Mouse (Mus musculus): ENCODE results near the gene Ccng2. TPM values are rescaled to one million over a fixed set of nuclear protein-coding genes. Genes with fewer than 3 reads are reported as not detected.
A peak's percentile ranks its signal among the peaks of the same experiment; 100 is the strongest.

Gene Ccng2
- polyA plus RNA-seq, 1 experiment: 6.3 TPM

- H3K36me3 ChIP-seq (ENCODE audit: control insufficient read depth, insufficient read depth): no peaks in the 10 kb centered on the region
- H3K79me3 ChIP-seq (ENCODE audit: low read depth): no peaks in the 10 kb centered on the region
- H3K27me3 ChIP-seq (ENCODE audit: control insufficient read depth, insufficient read depth, insufficient read length): no peaks in the 10 kb centered on the region
- H3K4me3 ChIP-seq (ENCODE audit: insufficient read depth, poor library complexity, severe bottlenecking): no peak overlapping the region
- no peak overlapping the region for H3ac ChIP-seq (ENCODE audit: control insufficient read depth, insufficient read length, low read depth)
- no peaks in the 10 kb centered on the region for H3K79me2 ChIP-seq (ENCODE audit: control insufficient read depth, insufficient read depth)
- TF ChIP-seq MYOG (IDR thresholded peaks at IDR 0.05; ENCODE audit: control insufficient read depth, extremely low read depth, insufficient read length) (no peak), USF1 (IDR thresholded peaks at IDR 0.05; ENCODE audit: low read depth) (no peak), CEBPB (IDR thresholded peaks at IDR 0.05; ENCODE audit: low read depth) (no peak), MYOD1 (IDR thresholded peaks at IDR 0.05; ENCODE audit: control insufficient read depth, insufficient read length, low read depth) (no peak), MAX (IDR thresholded peaks at IDR 0.05) (no peak), FOSL1 (IDR thresholded peaks at IDR 0.05; ENCODE audit: insufficient read depth, low read length, poor library complexity, severe bottlenecking) (no peak), CTCF (IDR thresholded peaks at IDR 0.05; ENCODE audit: control insufficient read depth, insufficient read depth, insufficient read length) (no peak)
Measured at GRCm38 (mm10) chr5:93263396-93264075, 3.5 kb upstream of the Ccng2 start.

DNA sequence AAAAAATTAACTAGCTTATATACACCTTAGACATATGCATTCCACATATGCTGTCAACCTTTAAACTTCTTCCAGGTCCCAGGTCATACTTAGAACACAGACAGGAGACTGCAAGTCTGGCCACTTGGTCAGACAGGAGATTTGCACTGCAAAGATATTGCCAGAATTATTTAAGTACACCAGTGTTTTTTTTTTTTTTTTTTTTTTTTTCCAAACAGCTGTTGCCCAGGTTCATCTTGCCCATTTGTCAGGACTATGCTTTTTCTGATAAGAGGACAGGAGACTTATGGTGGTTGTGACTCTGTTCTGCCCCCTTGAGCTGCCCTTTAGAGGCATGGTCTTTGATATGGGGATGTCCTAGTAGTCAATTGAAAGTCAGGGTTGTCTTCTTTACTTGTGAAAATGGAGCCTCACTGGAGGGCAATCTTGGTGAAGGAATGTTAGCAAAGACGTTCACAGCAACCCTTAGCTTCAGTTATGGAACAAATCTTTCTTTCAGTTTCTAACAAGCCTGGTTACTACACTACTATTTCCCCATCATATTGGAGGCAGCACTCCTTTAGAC lies 2.8 kb upstream of the Ccng2 start:
- Histone ChIP-seq H3ac (ENCODE audit: control insufficient read depth, insufficient read length, low read depth) (no peak overlapping the region), H3K27me3 (ENCODE audit: control insufficient read depth, insufficient read depth, insufficient read length) (no peaks in the 10 kb centered on the region), H3K79me2 (ENCODE audit: control insufficient read depth, insufficient read depth) (peaks cover 4% of the 10 kb centered on the region), H3K4me3 (ENCODE audit: insufficient read depth, poor library complexity, severe bottlenecking) (no peak overlapping the region), H3K79me3 (ENCODE audit: low read depth) (peaks cover 1% of the 10 kb centered on the region), H3K36me3 (ENCODE audit: control insufficient read depth, insufficient read depth) (no peaks in the 10 kb centered on the region)
- TF ChIP-seq MYOG (IDR thresholded peaks at IDR 0.05; ENCODE audit: control insufficient read depth, extremely low read depth, insufficient read length) (no peak), CEBPB (IDR thresholded peaks at IDR 0.05; ENCODE audit: low read depth) (no peak), CTCF (IDR thresholded peaks at IDR 0.05; ENCODE audit: control insufficient read depth, insufficient read depth, insufficient read length) (no peak), USF1 (IDR thresholded peaks at IDR 0.05; ENCODE audit: low read depth) (no peak), MAX (IDR thresholded peaks at IDR 0.05) (no peak), FOSL1 (IDR thresholded peaks at IDR 0.05; ENCODE audit: insufficient read depth, low read length, poor library complexity, severe bottlenecking) (no peak), MYOD1 (IDR thresholded peaks at IDR 0.05; ENCODE audit: control insufficient read depth, insufficient read length, low read depth) (no peak)

- no peaks in the 10 kb centered on the region for H3K27me3 ChIP-seq (ENCODE audit: control insufficient read depth, insufficient read depth, insufficient read length)
- H3K4me3 ChIP-seq (ENCODE audit: insufficient read depth, poor library complexity, severe bottlenecking): no peak overlapping the region
- peaks cover 7% of the 10 kb centered on the region for H3K79me2 ChIP-seq (ENCODE audit: control insufficient read depth, insufficient read depth)
- TF ChIP-seq MYOG (IDR thresholded peaks at IDR 0.05; ENCODE audit: control insufficient read depth, extremely low read depth, insufficient read length) (no peak), FOSL1 (IDR thresholded peaks at IDR 0.05; ENCODE audit: insufficient read depth, low read length, poor library complexity, severe bottlenecking) (no peak)
- H3K79me3 ChIP-seq (ENCODE audit: low read depth): peaks cover 1% of the 10 kb centered on the region
- no peak overlapping the region for H3ac ChIP-seq (ENCODE audit: control insufficient read depth, insufficient read length, low read depth)
- peaks cover 2% of the 10 kb centered on the region for H3K36me3 ChIP-seq (ENCODE audit: control insufficient read depth, insufficient read depth)
Measured at GRCm38 (mm10) chr5:93265164-93265800, 1.8 kb upstream of the Ccng2 start.

DNA sequence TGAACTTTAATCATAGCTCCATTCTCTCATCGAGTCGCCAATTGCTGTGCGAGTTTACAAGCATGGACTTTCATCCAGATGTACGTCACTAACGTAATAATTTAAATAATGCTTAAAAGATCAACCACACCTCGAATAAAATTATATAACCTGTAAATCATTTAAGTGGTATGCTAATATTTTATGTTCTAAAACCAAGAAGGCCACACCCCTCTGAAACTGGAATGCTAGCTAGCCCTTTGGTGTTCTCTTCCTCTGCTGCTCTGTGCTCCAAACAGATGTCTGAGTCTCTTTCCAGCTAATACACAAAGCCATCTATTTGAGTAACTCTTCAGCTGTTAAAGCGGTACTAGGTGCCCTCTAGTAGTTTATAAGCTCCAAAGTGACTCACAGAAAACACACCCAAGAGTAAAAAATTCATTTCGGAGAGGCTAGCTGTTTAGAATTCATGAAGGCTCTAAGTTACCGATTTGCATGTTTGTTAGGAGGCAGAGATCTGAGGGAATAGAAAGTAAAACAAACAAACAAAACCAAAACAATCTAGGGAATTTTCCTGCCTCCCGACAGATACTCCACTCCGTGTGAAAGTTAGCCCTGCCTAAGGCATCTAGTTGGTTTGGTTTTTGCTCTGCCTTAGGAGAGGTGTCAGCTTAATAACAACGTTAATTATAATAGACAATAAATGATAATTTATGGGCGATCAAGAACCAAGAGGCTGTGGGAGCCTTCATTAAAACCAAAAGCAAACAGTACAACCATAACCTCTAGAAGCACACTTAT lies 1.1 kb upstream of the Ccng2 start:
- peak overlapping the region; percentile 34 for H3K4me3 ChIP-seq (ENCODE audit: insufficient read depth, poor library complexity, severe bottlenecking)
- no peaks in the 10 kb centered on the region for H3K27me3 ChIP-seq (ENCODE audit: control insufficient read depth, insufficient read depth, insufficient read length)
- H3ac ChIP-seq (ENCODE audit: control insufficient read depth, insufficient read length, low read depth): no peak overlapping the region
- H3K79me2 ChIP-seq (ENCODE audit: control insufficient read depth, insufficient read depth): peaks cover 7% of the 10 kb centered on the region
- peaks cover 9% of the 10 kb centered on the region for H3K36me3 ChIP-seq (ENCODE audit: control insufficient read depth, insufficient read depth)
- peaks cover 1% of the 10 kb centered on the region for H3K79me3 ChIP-seq (ENCODE audit: low read depth)
- TF ChIP-seq CEBPB (IDR thresholded peaks at IDR 0.05; ENCODE audit: low read depth) (no peak), MAX (IDR thresholded peaks at IDR 0.05) (no peak), CTCF (IDR thresholded peaks at IDR 0.05; ENCODE audit: control insufficient read depth, insufficient read depth, insufficient read length) (no peak), USF1 (IDR thresholded peaks at IDR 0.05; ENCODE audit: low read depth) (no peak), MYOG (IDR thresholded peaks at IDR 0.05; ENCODE audit: control insufficient read depth, extremely low read depth, insufficient read length) (no peak), FOSL1 (IDR thresholded peaks at IDR 0.05; ENCODE audit: insufficient read depth, low read length, poor library complexity, severe bottlenecking) (no peak), MYOD1 (IDR thresholded peaks at IDR 0.05; ENCODE audit: control insufficient read depth, insufficient read length, low read depth) (no peak)

DNA sequence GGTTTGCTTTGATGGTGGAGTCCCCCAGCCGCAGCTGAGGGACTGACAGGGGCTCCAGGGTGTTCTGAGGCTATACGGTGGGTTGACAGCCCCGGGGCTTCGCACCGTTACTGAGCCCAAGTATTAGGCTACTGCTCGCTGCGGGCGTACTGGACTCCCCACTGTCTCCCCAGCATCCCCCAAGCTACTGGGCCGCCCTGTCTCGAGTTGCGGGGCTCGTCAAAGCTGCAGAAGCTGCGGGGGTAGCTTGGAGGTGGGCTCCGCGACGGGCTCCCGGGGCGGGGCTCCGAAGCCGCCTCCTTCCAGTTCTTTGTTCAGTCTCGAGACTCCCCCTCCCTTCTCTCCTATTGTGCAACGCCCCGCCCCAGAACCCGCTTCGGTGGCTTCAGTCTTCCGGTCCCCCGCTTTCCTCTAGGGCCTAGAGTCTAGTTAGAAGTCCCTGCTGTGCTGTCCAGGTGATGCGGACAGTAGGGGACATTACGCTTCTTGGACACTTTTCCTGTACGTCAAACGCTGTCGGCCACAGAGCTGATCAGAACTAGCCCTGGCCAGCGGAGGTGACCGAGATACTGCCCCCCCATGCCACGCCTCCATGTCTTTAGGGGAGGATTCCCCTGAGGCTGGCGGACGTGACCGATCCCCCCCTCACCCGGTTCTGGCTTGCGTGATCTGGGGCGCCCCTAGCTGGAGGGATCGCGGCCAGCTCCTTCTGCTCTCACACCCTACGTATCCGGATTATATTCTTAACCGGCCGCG lies 972 bp downstream of the Ccng2 start:
- H3ac ChIP-seq (ENCODE audit: control insufficient read depth, insufficient read length, low read depth): peak overlapping the region; percentile 82
- H3K79me3 ChIP-seq (ENCODE audit: low read depth): peaks cover 1% of the 10 kb centered on the region
- TF ChIP-seq FOSL1 (IDR thresholded peaks at IDR 0.05; ENCODE audit: insufficient read depth, low read length, poor library complexity, severe bottlenecking) (no peak), MYOD1 (IDR thresholded peaks at IDR 0.05; ENCODE audit: control insufficient read depth, insufficient read length, low read depth) (no peak), MAX (IDR thresholded peaks at IDR 0.05) (no peak), CEBPB (IDR thresholded peaks at IDR 0.05; ENCODE audit: low read depth) (peak; percentile 92), USF1 (IDR thresholded peaks at IDR 0.05; ENCODE audit: low read depth) (no peak), CTCF (IDR thresholded peaks at IDR 0.05; ENCODE audit: control insufficient read depth, insufficient read depth, insufficient read length) (no peak), MYOG (IDR thresholded peaks at IDR 0.05; ENCODE audit: control insufficient read depth, extremely low read depth, insufficient read length) (no peak)
- peak overlapping the region; percentile 75 for H3K4me3 ChIP-seq (ENCODE audit: insufficient read depth, poor library complexity, severe bottlenecking)
- H3K27me3 ChIP-seq (ENCODE audit: control insufficient read depth, insufficient read depth, insufficient read length): no peaks in the 10 kb centered on the region
- H3K79me2 ChIP-seq (ENCODE audit: control insufficient read depth, insufficient read depth): peaks cover 7% of the 10 kb centered on the region
- H3K36me3 ChIP-seq (ENCODE audit: control insufficient read depth, insufficient read depth): peaks cover 23% of the 10 kb centered on the region

Measured in C2C12 (cell line).